Mouse (Mus musculus) right cerebral cortex, postnatal 14 days (tissue): Measurements from ENCODE around the gene Sypl2.

Experiments
- DNase-seq: peaks from one replicate; pipeline ENCODE4 v3.0.0; 2022

Sypl2 gene

GRCm38 (mm10) chr3:108174672-108175531, 51.5 kb downstream of the Sypl2 start:
- DNase-seq, result no peak

DNA sequence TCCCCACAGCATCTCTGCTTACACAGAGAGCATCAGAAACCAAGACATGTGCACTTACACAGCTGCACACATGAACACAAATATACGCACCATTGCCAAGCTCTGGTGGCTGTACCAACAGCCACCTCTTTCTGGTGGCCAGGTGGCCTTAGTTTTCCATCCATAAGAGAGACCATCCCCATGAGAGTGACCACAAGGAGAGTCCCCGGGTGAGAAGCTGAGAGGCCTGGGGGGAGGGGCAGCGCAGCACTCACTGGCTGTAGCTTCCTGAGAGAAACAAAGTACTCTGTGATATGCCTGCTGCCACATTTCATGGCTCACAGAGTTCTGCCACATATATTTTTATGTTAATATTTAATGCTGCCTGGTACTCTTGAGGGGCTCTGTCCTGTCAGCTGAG, 57.2 kb downstream of the Sypl2 start:
- DNase-seq, result no peak

- DNase-seq, result no peak
Observed at GRCm38 (mm10) chr3:108167499-108167898, 58.9 kb downstream of the Sypl2 start.

- DNase-seq, result peak; percentile 55
Observed at GRCm38 (mm10) chr3:108166486-108167211, 59.8 kb downstream of the Sypl2 start.

- no peak for DNase-seq
Observed at GRCm38 (mm10) chr3:108165532-108166315, 60.7 kb downstream of the Sypl2 start.

GRCm38 (mm10) chr3:108164807-108165206, 61.6 kb downstream of the Sypl2 start:
- DNase-seq, result peak; percentile 74

DNA sequence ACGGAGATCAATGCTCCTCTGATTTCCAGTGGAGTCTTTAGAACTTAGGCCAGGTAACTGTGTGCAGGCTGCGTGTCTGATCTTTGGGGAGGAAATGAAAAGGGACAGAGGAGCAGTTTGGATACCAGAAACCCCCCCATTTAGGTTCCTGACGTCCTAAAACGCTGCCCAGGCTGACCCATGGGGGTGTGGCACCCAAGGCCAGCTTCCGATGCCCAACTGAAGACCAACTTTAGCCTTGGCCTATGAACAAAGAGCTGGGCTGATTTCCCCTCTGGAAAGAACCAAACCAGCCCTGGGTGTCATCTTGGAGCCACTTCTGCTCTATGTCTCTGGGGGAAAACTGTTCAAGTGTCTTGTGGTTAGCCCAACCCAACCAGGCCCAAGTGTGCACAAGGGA, 62.4 kb downstream of the Sypl2 start:
- DNase-seq, result no peak
